Mouse (Mus musculus) right cerebral cortex, postnatal 36 days (tissue): ENCODE data around the gene Lypd3.
"Not testable (repeated sequence)": the region's sequence is repeated elsewhere in the genome, so short reads cannot be mapped to it uniquely, and the experiment has no call there.

Experiments
- DNase-seq, 2 experiments: peaks; one replicate each; pipeline ENCODE4 v3.0.0; 2022; ENCODE audit warnings: low spot score in 2 of 2, mixed read lengths in 1 of 2

Lypd3 gene

DNA sequence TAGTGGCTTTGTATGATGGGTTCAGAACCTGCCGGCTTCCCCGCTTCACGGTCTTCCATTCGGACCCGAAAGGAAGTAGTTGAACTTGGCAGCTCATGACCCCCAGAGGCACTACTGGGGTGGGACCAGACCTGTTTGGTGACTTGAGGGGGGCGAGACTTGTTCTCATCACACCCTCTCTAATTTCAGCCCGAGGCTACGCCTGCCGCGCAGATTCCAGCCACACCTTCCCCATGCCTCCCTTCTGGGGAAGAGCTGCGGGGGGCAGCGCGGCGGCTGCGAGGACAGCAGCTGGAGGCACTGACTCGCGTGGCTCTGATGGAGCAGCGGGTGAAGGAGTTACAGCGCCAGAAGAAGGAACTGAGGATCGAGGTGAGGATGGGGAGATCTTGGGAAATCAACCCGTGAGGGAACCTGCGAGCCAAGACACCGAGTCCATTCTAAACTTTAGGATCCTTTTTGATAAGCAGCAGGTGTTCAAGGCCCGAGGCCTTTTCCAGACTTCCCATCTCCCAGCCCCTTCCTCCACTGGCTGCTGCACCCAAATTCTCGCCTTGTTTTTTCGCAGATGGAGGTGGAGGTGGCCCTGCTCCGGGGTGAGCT lies 23.9 kb upstream of the Lypd3 start:
- DNase-seq: no peak

DNA sequence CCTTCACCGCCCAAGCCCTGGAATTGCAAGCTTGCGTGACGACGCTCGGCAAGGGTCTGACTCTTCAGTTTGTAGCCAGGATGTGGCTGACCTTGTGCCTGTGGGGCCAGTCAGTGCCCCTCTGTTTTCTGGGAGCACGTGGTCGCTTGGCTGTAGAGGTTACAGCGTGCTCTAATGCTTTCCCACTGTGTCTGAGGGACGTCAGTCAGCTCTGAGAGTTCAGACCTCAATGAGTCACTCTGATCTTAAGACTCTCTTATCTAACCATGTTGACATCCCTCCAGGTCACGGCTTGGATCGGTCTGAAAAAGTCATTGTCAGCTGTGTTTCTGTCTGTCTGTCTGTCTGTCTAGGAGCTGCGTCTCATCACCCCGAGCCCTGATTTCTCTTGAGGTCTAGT lies 21.5 kb upstream of the Lypd3 start:
- DNase-seq: no peak

DNA sequence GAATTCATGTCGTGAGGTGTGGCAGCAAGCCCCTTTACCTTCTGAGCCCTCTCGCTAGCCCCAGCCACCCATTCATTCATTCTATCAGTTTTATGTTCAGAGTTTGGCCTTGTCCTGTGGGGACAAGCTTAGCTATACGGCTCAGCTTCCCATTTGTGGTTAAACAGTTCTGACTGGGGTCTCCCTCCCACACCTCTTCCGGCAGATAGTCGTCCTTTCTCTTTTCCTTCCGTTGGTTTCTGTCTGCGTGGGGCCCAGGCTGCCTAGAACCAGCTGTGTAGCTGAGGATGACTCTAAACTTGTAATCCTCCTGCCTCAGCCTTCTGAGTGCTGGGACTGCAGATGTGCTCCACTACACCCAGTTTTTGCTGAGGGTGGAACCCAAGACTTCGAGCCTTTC lies 18.6 kb upstream of the Lypd3 start:
- no peak for DNase-seq

DNA sequence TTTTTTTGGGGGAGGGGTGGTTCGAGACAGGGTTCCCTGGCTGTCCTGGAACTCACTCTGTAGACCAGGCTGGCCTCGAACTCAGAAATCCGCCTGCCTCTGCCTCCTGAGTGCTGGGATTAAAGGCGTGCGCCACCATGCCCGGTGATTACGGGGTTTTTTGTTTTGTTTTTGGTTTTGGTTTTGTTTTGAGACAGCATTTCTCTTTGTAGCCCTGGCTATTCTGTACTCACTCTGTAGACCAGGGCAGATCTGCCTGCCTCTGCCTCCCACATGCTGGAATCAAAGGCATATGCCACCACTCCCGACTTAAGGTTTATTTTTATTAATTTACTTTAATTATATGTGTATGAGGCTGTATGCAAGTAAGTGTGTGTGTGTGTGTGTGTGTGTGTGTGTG lies 18.0 kb upstream of the Lypd3 start:
- DNase-seq: not testable (repeated sequence)

DNA sequence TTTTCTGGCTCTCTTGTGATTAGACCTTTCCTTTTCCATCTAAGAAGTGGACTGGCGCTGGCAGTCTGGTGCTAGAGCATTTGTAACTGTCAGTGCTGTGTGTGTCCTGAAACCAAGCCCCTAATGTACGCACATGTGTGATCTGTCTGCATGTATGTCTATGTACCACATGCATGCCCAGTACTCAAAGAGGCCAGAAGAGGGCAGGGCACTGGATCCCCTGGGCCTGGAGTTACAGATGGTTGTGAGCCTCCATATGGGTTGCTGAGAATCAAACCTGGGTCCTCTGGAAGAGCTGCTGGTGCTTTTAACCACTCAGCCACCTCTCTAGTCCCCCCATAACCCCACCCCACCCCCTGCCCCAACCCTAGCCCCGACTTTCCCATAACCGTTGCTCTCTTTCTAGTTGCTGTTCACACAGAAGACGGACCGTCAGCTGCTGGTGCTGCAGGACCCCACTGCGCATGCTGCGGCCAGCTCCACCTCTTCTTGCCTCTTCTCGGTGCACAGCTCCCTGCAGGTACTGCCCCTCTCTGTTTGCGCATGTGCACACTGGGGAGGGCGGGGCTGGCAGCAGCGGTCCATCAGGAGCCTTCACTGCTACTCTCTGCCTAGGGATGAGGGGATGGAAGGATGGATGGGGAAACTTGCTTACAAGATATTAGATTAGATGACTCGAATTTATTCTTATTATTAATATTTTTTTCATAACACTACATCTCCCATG lies 16.5 kb upstream of the Lypd3 start:
- no peak for DNase-seq

DNA sequence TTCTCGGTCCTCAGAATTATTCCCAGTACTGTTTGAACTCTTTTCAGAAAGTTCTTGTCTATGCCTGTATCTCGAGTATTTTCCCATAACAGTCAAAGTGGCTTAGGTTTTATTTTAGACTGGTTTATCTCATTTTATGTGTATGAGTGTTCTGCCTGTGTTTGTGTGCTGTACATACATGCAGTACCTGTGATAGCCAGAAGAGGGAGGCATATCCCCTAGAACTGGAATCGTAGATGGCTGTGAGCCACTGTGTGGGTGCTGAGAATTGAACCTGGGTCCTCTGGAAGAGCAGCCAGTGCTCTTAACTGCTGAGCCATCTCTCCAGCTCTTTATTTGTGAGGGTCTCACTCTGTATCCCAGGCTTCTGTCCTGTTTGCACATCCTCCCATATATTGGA lies 15.2 kb upstream of the Lypd3 start:
- DNase-seq: no peak

DNA sequence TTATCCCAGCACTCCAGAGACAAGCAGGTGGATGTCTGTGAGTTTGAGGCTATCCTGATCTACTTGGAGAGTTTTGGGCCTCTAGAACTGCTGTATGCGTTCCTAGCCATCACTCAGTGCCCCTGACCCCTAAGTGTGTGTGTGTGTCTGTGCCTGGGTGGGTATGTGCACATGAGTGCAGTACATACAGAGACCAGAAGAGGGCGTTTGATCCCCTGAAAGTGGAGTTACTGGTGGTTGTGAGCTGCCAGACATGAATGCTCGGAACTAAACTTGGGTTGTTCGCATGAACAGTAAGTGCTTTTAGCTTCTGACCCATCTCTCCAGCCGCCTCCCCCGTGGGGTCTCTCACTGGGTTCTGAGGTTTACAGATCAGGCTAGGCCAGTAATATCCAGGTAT lies 13.4 kb upstream of the Lypd3 start:
- no peak for DNase-seq

DNA sequence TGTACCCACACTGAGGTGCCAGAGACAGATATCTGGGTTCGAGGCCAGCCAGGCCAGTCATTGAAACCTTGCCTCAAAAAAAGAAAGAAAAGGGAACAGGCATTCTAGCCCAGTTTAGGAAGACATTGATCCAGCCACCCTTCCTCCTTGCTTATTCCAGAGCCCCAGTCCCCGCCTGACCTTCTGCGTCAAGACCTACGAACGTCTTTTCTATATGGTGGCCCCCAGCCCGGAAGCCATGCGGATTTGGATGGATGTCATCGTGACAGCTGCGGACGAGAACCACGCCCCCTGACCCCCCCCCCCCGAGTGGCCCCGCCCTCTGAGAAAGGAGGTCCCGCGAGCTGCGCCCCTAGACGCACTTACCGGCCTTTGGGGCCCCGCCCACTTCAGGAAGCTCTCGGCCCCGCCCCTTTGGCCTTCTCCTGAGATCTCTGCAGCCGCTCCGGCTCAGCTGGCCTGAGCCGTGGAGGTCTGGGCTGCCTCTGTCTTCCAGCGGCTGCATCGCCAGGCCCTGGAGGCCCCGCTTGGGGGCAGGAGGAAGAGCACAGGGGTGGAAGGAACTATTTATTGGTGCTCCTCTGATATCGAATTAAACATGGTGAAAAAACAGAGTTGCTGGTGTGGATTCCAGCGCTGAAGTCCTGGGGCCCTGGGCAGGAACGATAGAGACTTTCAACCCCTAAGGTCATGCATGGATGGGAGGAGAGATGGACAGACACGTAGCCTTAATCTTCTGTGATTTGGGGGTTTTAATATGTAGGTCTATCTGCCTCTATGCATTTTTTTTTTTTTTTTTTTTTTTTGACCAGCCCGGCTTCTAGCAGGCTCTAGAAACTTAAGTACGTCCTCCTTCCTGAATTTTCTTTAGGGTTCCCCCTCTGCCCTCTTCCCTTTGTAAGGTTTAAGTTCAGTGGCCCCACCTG lies 7.4 kb upstream of the Lypd3 start:
- DNase-seq: no peak

DNA sequence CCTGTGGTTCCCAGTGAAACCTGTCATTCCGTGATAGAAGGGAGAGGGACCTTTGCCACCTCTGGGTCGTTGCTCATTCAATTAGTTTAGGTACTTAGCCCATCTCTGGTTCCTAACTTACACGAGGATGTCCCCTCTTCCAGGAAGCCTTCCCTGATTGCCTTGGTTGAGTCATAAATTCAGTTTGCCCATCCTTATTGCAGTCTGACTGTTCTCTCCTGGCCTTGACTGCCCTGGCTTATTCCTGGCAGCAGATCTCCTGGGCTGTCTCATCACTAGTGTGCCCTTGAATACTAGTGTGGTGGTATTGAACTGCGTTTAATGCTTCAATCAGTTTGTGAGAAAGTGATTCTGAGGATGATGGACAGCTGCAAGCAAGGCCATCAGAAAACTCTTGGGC lies 6.7 kb upstream of the Lypd3 start:
- no peak for DNase-seq

DNA sequence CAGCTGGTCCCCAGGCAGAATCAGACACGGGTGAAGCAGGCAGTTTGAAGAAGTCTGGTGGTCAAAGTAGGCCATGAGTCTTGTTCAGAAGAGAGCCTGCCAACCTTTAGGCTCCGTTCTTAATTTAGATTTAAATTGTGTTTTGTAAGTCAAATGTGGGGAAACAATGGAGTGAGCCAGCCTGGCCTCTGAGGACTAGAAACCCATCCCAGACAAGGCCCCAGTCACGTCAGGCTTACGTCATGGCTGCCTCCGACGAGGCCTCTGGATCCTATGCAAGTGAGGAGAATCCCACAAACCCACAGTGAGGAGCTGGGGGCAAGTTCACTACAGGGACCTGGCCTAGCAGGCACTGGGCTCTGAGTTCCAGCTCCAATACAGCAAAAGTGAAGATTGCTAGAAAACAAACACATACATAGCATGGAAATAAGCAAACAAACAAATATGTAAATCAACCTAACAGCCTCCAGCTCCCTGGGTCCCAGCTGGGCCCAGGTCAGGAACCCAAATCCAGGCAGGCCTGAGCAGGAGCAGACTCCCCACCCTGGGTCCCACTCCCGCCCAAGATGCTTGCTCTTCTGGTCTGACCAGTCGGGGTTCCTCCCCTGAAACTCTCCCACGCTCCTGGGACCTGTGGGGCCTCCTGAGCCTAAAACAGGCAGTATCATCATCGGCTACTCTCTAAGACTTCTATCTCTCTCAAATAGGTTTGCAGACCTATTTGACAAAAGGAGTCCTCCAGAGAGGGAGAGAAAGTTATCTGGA lies 6.1 kb upstream of the Lypd3 start:
- DNase-seq: no peak

DNA sequence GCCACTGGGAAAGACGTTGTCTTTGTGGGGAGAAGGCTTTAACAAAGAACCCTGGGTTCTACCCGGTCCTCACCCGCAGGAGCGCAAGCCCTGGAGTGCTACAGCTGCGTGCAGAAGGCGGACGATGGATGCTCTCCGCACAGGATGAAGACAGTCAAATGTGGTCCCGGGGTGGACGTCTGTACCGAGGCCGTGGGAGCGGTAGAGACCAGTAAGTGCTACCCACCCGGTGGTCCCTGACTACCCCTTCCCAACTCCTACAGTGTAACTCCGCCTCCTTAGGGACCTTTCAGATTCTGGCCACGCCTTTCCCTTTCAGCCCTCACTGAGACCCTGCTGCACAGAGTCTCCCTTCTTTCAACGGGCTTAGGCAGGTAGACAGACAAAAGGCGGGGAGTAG lies 696 bp downstream of the Lypd3 start:
- DNase-seq: no peak

DNA sequence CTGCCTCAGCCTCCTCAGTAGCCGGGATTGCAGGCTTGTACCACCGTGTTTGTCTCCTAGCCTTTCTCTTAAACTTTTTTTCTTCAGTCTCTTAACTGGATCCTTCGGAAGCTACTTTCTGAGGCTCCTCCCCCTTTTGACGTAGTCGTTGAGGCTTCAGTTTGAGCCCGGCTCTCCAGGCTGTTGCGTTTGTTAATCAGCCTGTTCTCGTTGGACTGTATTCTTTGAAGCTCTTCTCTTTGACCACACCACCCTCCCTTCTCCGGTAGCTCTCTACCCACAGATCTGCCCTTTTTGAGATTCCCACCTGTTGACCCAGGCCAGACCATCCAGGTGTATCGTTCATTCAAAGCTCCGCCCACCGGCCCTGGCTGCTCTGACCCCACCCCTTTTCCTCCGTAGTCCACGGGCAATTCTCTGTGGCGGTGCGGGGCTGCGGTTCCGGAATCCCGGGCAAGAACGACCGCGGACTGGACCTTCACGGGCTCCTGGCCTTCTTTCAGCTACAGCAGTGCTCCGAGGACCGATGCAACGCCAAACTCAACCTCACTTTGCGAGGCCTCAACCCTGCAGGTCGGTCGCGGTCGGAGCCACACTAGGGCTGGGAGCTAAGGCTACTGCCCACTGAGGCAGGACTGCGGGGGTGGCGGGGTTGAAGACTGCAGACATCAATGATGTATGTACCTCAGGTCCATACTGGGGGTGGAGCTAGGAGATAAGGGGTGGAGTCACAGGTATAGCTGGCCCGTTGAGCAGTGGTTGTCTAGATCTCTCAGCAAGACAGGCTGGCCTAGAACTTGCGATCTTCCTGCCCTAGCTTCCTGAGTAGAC lies 1.9 kb downstream of the Lypd3 start:
- DNase-seq: no peak

DNA sequence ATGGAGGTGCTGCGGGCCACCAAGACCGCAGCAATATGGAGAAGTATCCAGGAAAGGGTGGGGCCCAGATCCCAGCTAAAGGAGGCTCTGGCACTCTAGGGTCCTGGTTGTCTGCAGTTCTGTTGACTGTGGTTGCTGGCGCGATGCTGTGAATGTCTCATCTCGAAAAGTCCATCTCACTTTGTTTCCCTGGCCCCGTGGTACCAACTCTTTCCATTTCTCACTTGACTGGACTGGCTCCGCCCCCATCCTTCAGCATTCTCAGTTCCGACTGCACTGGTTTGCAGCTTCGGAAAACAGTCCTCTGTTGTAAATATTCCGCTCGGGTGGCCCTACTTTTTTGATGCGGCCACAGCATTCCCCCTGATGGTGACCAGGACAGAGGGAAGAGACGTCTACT lies 4.1 kb downstream of the Lypd3 start:
- DNase-seq: no peak

DNA sequence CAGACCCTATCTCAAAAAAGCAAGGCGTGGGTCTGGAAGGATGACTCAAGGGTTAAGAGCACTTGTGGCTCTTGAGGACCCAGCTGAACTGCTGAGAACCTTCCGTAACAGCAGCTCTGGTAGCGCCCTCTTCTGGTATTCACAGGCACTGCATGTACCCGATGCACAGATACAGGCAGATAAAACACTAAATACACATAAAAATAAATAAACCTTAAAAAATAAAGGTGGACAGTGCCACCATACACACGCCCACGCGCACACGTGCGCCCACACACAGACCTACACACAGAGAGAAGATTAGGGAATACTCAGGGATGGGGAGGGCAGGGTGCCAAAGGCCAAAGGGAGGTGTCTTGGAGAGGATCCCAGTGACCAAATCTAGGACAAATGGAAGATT lies 6.1 kb downstream of the Lypd3 start:
- DNase-seq: no peak

DNA sequence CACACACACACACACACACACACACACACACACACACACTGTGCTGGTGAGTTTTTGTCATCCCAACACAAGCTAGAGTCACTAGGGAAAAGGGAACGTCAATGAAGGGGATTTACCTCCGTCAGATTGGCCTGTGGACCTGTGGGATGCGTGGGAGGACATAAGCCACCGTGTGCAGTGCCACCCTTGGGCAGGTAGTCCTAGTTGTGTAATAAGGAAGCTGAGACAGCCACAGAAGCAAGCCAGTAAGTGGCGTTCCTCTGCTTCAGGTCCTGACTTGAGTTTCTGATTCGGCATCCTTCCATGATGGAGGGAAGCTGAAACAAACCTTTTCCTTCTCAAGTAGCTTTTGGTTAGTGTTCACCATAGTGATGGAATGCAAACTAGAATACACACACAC lies 8.1 kb downstream of the Lypd3 start:
- no peak for DNase-seq

DNA sequence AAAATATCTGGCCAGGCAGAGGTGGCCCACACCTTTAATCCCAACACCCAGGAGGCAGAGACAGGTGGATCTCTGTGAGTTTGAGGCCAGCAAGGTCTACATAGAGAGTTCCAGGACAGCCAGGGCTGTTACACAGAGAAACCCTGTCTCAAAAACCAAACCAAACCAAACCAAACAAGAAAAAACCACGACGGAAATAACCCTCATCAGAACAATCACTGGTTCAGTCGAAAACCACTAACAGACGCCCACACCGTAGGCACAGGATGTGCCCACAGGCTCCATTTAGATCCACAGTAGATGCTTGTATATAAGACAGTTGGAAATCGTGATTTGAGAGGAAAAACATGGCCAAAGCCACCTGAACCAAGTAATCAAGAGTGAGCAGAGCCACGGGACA lies 8.6 kb downstream of the Lypd3 start:
- DNase-seq: no peak

DNA sequence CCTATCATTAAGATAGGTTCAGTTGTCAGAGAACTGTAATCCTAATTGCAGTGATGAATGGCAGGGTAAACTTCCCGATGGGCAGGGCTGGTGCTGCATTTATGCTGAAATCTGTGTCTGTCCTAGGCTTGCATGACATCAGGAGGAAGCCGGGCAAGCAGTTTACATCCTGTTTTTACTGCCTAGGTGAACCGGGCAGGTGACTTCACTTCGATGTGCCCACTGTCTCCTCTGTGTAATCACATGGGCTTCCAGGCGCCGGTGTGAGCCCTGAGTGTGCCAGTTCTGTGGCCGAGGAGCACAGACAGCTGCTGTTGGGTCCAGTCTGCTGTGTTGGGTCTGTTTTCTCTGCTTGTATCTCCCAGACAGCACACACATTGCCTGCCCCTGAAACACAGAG lies 10.1 kb downstream of the Lypd3 start:
- DNase-seq: no peak

DNA sequence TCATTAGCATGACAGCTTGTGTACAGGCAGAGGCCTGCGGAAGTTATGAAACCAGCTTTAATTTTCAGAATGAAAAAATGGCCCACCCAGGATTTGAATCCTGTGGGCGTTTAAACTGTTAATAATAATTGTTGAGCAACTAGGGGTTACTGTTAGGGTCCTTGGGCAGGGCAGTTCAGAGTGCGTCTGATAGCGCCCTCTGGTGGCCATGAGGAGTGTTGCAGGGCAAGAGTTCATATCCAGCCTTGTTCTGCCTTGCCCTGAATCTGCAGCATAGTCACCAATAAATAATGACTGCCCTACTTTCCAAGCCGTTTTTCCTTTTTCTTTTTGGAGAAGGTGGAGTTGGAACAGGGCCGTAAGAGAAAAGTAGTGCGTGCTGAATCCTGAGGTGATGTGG lies 17.3 kb downstream of the Lypd3 start:
- no peak for DNase-seq

DNA sequence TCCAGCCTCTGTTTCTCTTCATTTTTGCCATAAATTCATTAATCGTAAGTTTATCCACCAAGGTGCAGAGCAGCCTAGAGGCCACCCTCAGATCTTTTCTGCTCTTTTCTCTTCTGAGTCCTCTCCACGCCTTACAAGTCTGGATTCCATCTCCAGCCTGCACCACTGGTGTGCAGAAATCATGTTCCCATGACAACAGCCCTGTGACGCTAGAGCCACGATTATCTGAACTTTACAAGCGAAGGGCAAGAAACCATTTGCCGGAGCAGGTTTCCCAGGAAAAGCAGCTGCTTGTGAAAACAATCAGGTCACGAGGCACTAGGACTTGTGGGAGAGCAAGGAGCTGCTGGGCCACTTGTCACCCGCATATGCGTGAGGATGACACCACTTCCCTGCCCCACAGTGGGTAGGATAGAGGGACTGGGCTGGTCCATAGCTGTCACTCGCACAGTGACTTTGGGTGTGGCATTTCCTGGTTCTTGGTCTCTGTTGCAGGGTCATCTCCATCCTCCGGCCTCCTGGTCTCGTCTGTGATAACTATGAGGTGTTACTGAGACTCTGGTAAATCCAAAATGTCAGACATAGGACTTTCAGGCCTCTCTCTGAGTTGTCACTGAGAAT lies 23.5 kb downstream of the Lypd3 start:
- DNase-seq: no peak

DNA sequence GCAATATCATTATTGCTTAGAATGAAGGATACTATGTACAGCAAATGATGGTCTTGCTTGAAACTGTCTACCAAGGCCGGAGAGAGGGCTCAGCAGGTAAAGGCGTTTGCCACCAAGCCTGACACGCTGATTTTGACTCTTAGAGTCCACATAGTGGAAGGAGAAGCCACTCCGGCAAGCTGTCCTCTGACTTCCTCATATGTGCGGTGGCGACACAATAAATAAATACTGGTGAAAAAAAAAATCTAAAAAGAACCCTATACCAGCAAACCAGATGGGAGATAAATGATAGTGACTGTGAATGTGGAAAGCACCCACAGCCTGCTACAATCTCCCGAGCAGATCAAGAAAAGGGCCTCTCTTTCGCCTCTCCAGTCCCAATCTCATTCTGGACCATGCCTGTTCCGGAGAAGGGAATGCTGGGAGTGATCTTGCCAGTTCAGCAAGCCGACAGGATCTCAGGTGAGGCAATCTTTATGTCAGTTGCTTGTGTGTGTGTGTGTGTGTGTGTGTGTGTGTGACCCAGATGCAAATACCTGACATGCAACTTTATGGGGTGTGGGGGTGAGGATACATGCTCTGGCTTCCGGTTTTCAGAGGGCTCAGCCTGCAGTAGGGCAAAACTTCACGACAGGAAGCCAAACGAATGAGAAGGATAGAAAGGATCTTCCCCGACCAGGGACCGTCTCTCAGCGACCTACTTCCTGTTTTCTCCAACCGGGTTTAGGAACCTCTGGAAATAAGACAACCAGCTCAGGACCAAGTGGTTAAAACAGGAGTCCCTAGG lies 25.0 kb downstream of the Lypd3 start:
- DNase-seq: no peak
